Mouse (Mus musculus) stomach, postnatal 0 days (tissue): Measurements from ENCODE around the gene Lrrc28.

ENCODE experiments used
- CTCF ChIP-seq: IDR thresholded peaks from 2 replicates; pipeline ENCODE4 v1.5.1; 2016; ENCODE audit warnings: antibody characterized with exemption, low read depth, mild to moderate bottlenecking, moderate library complexity
- EP300 ChIP-seq: optimal IDR thresholded peaks from 2 replicates; pipeline ENCODE3; 2016; ENCODE audit warnings: antibody characterized with exemption

- TF ChIP-seq CTCF (no peak), EP300 (no peak)
Observed at GRCm38 (mm10) chr7:67500076-67500828, 144.8 kb downstream of the Lrrc28 start.
